Mouse (Mus musculus): ENCODE data around the gene Tmco3.

DNA sequence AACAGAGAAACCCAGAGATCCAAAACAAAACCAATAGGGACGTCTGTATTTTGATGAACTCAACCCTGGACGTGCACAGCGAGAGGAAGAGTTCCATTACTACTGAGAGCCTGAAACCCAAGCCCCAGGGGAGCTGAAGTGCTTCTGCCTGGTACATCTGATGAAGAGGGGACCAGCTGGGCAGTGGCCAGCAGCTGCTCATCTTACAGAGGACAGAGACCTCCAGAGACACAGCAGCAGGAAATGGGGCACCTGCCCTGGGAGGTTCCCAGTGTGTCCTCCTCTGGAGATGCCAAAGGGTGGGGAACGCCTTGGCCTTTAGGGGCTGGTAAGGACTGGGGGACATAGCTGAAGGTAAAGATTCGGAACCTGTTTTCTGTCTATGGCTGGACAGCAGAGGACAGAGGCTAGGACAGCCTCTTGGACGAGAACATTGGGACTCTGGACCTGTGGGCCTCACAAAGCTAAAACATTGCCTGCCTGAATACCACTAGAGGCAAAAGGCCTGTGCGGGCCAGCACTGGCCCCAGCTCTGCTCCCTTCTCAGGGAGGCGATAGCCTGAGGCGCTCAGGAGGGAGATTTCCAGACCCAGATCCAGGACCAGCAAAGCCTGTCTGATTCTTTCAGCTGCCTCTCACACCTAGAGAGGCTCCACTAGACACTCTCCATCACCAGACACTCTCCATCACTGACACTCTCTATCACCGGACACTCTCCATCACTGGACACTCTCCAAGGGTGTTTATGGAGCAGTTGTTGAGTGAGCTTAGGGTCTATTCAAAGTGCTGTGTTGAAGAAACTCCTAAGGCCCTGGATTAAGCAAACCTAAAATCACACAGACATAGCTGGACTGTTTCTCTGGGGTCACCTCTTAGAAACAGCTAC, 44.8 kb upstream of the Tmco3 start:
- TF ChIP-seq CTCF (IDR thresholded peaks at IDR 0.05; ENCODE audit: insufficient read depth, low read length) (no peak), POLR2A (IDR thresholded peaks at IDR 0.05; ENCODE audit: borderline replicate concordance, extremely low read depth, low read depth, low read length) (no peak)
